Comparison of ENCODE assay signal across 9 mouse cellular contexts in the genomic region with DNA sequence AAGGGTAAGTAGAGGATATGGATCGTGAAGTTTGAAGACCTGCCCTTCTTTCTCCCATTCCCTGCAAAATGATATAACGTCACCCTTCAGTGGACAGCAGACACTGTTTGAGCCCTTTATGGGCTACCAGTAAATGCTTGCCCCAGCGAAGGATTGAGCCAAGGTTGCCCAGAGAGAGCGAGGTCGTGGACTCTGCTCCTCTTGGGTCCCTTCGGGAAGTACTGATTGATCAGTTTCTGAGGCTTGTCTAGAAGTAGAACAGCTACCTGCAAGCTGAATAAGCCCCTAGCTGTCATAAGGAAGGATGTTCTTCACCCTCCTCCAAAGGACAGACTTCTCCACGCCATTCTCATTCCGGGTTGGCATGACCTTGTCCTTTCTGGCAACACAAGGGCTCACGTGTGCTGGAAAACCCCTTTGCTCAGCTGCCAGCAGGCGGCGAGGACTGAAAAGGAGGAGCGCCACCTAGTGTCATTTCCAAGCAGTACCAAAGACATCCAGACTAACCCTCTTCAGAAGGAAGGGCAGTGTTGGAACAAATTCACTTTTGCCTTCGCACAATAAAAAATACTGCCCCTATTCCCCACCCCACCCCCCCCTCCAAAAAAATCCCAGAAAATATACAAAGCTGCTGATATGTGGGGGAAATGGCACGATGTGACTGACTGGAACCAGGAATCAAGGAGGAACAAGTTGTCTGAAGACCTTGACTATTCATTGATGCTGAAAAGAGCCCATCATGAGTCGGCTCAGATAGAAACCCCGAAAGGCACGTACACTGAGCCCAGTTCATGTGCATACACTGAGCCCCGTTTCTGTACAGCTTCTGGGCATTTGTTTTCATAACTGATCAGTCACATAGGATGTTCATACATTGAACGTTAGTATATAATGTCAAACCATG.
A peak's percentile ranks its signal among the peaks of the same experiment; 100 is the strongest.
DNase-seq lines count a peak whose midpoint lies in the region; ATAC-seq lines count a peak whose summit lies in the region.
"Had no signal": no experiment of that assay in that cellular context is flagged by ENCODE, and none has a peak within 500 bp of the region (broad histone marks: within the 10 kb centered on the region; RNA-seq: fewer than 3 reads in every experiment).

No protein-coding gene starts in this region.

- 47% methylated on average over 19 of the region's 19 CpGs for WGBS in forebrain, embryonic 11.5 days
- 41% methylated on average over 19 of the region's 19 CpGs for WGBS in heart, embryonic 16.5 days
- 34% methylated on average over 19 of the region's 19 CpGs for WGBS in liver, embryonic 16.5 days (ENCODE audit: insufficient replicate concordance)
- 48% methylated on average over 19 of the region's 19 CpGs for WGBS in neural tube, embryonic 14.5 days

- H3K27ac ChIP-seq in brown adipose tissue, adult 24 weeks (replicated peaks; ENCODE audit: low read depth, low read length), result no peak overlapping the region
- H3K27ac ChIP-seq in forebrain, embryonic 11.5 days (ENCODE audit: low read depth, low read length), result no peak overlapping the region
- H3K27ac ChIP-seq in heart, embryonic 16.5 days (ENCODE audit: low read length), result no peak overlapping the region
- H3K27ac ChIP-seq in liver, embryonic 16.5 days (ENCODE audit: low read length), result no peak overlapping the region
- H3K27ac ChIP-seq in neural tube, embryonic 14.5 days (ENCODE audit: low read depth, low read length), result no peak overlapping the region

- ATAC-seq in forebrain, embryonic 11.5 days (replicated peaks; ENCODE audit: low FRiP score), result peak; percentile 90
- ATAC-seq in heart, embryonic 16.5 days (replicated peaks; ENCODE audit: extremely low read depth, insufficient read depth, low FRiP score), result no peak; the same call in 1 of the 2 replicates
- 0 out of 2 replicates have a peak, but pooled peaks have one; percentile 38 for ATAC-seq in liver, embryonic 16.5 days (ENCODE audit: low read depth)
- peak; percentile 94 for ATAC-seq in neural tube, embryonic 14.5 days (ENCODE audit: low read depth)

- 0 out of 2 replicates have a peak overlapping the region, but pooled peaks have one; percentile 19 for H3K4me3 ChIP-seq in brown adipose tissue, adult 24 weeks (ENCODE audit: insufficient read depth, low read depth, low read length)
- no peak overlapping the region for H3K4me3 ChIP-seq in forebrain, embryonic 11.5 days (ENCODE audit: low read depth, low read length)
- no peak overlapping the region for H3K4me3 ChIP-seq in heart, embryonic 16.5 days (ENCODE audit: low read length)
- no peak overlapping the region for H3K4me3 ChIP-seq in liver, embryonic 16.5 days (ENCODE audit: low read depth, low read length)
- no peak overlapping the region for H3K4me3 ChIP-seq in neural tube, embryonic 14.5 days (ENCODE audit: low read depth, low read length)
- H3K4me3 ChIP-seq: erythroblast, embryonic 14.5 days had no signal

- H3K36me3 ChIP-seq in forebrain, embryonic 11.5 days (ENCODE audit: control insufficient read depth, insufficient read depth, low read length), result no peaks in the 10 kb centered on the region
- H3K36me3 ChIP-seq in heart, embryonic 16.5 days (ENCODE audit: control insufficient read depth, insufficient read depth), result no peaks in the 10 kb centered on the region
- H3K36me3 ChIP-seq in liver, embryonic 16.5 days (ENCODE audit: control insufficient read depth, insufficient read depth), result no peaks in the 10 kb centered on the region
- no peaks in the 10 kb centered on the region for H3K36me3 ChIP-seq in neural tube, embryonic 14.5 days (ENCODE audit: control insufficient read depth, insufficient read depth, low read length)

- H3K9me3 ChIP-seq in forebrain, embryonic 11.5 days (ENCODE audit: control insufficient read depth, low read length), result no peaks in the 10 kb centered on the region
- H3K9me3 ChIP-seq in heart, embryonic 16.5 days (replicated peaks; ENCODE audit: control insufficient read depth, low read length), result no peaks in the 10 kb centered on the region
- H3K9me3 ChIP-seq in liver, embryonic 16.5 days (replicated peaks; ENCODE audit: control insufficient read depth, low read length), result no peaks in the 10 kb centered on the region
- no peaks in the 10 kb centered on the region for H3K9me3 ChIP-seq in neural tube, embryonic 14.5 days (ENCODE audit: control insufficient read depth, low read length)

- no peaks in the 10 kb centered on the region for H3K4me1 ChIP-seq in brown adipose tissue, adult 24 weeks (ENCODE audit: control insufficient read depth, insufficient read depth, insufficient read length, low read length)
- no peaks in the 10 kb centered on the region for H3K4me1 ChIP-seq in forebrain, embryonic 11.5 days (replicated peaks; ENCODE audit: control insufficient read depth, insufficient read depth, low read length)
- no peaks in the 10 kb centered on the region for H3K4me1 ChIP-seq in heart, embryonic 16.5 days (ENCODE audit: control insufficient read depth, insufficient read depth, low read length)
- peaks cover 2% of the 10 kb centered on the region; the same call in 1 of the 2 replicates for H3K4me1 ChIP-seq in liver, embryonic 16.5 days (ENCODE audit: control insufficient read depth, low read depth, low read length)
- no peaks in the 10 kb centered on the region for H3K4me1 ChIP-seq in neural tube, embryonic 14.5 days (ENCODE audit: control insufficient read depth, insufficient read depth, low read length)

- no peak overlapping the region for H3K4me2 ChIP-seq in forebrain, embryonic 11.5 days (ENCODE audit: low read depth, low read length, severe bottlenecking)
- peak overlapping the region; percentile 2; the same call in 1 of the 2 replicates for H3K4me2 ChIP-seq in heart, embryonic 16.5 days (ENCODE audit: low read depth, low read length)
- H3K4me2 ChIP-seq in liver, embryonic 16.5 days (ENCODE audit: low read depth, low read length), result peak overlapping the region; percentile 27; the same call in 1 of the 2 replicates
- H3K4me2 ChIP-seq in neural tube, embryonic 14.5 days (ENCODE audit: low read depth, low read length), result no peak overlapping the region

- DNase-seq in CD4-positive, CD25-positive, alpha-beta regulatory T cell, adult 2 months (ENCODE audit: low read depth, low spot score), result peak; percentile 76
- DNase-seq in forebrain, embryonic 11.5 days (ENCODE audit: low spot score), result peak; percentile 86
- peak; percentile 85 to 87 for DNase-seq in kidney, postnatal 25 days
- peak; percentile 84 for DNase-seq in testis, postnatal 10 days (ENCODE audit: low spot score)

- H3K9ac ChIP-seq in forebrain, embryonic 11.5 days (ENCODE audit: low read length), result no peak overlapping the region
- no peak overlapping the region for H3K9ac ChIP-seq in heart, embryonic 16.5 days (ENCODE audit: low read length)
- no peak overlapping the region for H3K9ac ChIP-seq in liver, embryonic 16.5 days (ENCODE audit: low read depth, low read length)
- H3K9ac ChIP-seq in neural tube, embryonic 14.5 days (replicated peaks; ENCODE audit: low read depth, low read length), result no peak overlapping the region

- no peaks in the 10 kb centered on the region for H3K27me3 ChIP-seq in forebrain, embryonic 11.5 days (ENCODE audit: control insufficient read depth, insufficient read depth, low read length)
- no peaks in the 10 kb centered on the region for H3K27me3 ChIP-seq in heart, embryonic 16.5 days (ENCODE audit: control insufficient read depth, insufficient read depth, low read length)
- no peaks in the 10 kb centered on the region for H3K27me3 ChIP-seq in liver, embryonic 16.5 days (ENCODE audit: control insufficient read depth, insufficient read depth, low read depth, low read length)
- H3K27me3 ChIP-seq in neural tube, embryonic 14.5 days (ENCODE audit: control insufficient read depth, insufficient read depth, low read length), result no peaks in the 10 kb centered on the region

Comparison
In these comparisons a context has a peak if more than half of its experiments do, and no peak if none do; other contexts are left out.
1. H3K4me2 ChIP-seq: peak in heart, embryonic 16.5 days (single experiment) and liver, embryonic 16.5 days (single experiment); none in forebrain, embryonic 11.5 days (single experiment) and neural tube, embryonic 14.5 days (single experiment).
2. Peak in every context shown above with its lines, with median percentiles within 50 percentile points of each other: DNase-seq.